Mouse (Mus musculus) G1E (cell line): ENCODE measurements around the gene Maml3.

ENCODE experiments used
- CTCF ChIP-seq: IDR thresholded peaks from 2 replicates; pipeline ENCODE4 v1.5.1; 2012; ENCODE audit warnings: low read depth, low read length, inconsistent platforms, mixed read lengths
- GATA1 ChIP-seq: IDR thresholded peaks from 2 replicates; pipeline ENCODE4 v1.6.1; 2012; ENCODE audit warnings: borderline replicate concordance, low read length, inconsistent platforms, mixed read lengths

- TF ChIP-seq CTCF = no peak
- TF ChIP-seq GATA1 = no peak
Measured at GRCm38 (mm10) chr3:51672631-51673030, 432.2 kb downstream of the Maml3 start.
